Mouse (Mus musculus): ENCODE results near the gene Clec4n.
"Not testable (repeated sequence)": the region's sequence is repeated elsewhere in the genome, so short reads cannot be mapped to it uniquely, and the experiment has no call there.

Gene Clec4n

GRCm38 (mm10) chr6:123229644-123230043 is at the start of gene Clec4n:
Gene Clec4n, plus strand, starts transcription at chr6:123229843.
- no peak for DNase-seq (ENCODE audit: low spot score)

DNA sequence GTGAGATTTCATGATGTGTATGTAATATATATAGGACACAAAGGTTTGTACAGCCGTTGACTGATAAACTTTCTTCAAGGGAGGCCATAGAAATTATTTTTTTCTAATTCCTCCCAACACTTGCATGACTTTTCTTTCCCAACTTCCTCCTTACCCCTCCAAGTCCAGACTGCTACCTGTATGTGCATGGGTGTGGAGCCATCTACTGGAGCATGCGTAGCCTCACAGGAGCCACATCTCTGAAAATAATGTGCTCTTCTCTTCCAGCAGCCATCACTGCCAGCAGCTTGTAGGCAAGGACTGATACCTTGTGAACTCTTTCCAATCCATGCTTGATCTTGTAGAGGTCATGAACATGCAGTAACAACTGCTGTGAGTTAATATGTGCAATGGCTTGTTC is 44.8 kb upstream of the Clec4n start:
- DNase-seq (ENCODE audit: low spot score): not testable (repeated sequence)

DNA sequence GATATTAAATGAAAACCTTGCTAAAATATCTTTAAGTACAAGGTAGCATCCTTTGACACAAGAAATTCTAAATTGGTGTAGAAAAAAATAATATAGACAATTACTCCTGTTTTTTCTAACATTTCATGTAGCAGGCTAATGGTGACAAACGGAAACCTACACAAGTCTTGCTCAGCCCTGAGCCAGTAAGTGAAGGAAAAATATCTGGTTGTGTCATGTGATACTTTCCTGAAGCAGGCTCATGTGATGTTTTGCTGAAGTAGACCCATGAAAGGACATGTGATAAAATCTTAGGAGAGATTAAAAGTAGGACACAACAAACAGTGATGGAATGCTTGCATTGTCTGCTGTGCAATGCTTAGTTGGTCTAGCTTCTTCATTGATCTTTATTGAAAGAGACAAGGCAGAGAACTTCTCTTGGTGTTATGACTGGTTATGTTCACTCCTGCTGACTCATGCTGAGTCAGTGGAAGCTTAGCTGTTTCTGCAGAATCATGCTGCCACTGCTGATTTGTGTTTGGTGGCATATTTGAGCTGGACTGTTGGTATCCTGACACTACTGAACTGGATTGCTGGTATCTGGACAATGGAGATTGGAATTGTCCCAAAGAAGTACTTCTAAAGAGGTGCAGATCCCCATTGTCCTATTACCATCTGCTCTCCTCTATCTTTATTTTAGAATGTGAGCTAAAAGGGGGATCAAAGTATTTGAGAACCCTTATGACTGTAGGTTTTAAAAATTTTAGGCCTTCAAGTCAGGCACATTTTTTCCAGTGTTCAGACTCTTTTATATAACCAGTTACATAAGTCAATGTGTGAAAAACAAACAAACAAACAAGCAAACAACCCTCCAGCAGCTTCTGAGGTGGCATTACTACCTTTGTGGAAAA is 22.2 kb upstream of the Clec4n start:
- DNase-seq (ENCODE audit: low spot score): no peak

DNA sequence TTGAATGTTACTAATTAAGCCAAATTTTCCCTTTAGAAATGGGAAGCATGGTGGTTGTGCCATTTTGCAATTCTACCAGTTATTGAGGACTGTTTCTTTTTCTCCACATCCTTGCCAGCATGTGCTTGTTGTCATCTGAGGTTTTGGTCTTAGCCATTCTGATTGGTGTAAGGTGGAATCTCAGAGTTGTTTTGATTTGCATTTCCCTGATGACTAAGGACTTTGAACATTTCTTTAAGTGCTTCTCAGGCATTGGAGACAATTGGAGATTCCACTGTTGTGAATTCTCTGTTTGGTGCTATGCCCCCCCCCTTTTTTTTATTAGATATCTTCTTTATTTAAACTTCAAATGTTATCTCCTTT is 21.6 kb upstream of the Clec4n start:
- DNase-seq (ENCODE audit: low spot score): not testable (repeated sequence)

- no peak for DNase-seq (ENCODE audit: low spot score)
Measured at GRCm38 (mm10) chr6:123211726-123212125, 17.9 kb upstream of the Clec4n start.

DNA sequence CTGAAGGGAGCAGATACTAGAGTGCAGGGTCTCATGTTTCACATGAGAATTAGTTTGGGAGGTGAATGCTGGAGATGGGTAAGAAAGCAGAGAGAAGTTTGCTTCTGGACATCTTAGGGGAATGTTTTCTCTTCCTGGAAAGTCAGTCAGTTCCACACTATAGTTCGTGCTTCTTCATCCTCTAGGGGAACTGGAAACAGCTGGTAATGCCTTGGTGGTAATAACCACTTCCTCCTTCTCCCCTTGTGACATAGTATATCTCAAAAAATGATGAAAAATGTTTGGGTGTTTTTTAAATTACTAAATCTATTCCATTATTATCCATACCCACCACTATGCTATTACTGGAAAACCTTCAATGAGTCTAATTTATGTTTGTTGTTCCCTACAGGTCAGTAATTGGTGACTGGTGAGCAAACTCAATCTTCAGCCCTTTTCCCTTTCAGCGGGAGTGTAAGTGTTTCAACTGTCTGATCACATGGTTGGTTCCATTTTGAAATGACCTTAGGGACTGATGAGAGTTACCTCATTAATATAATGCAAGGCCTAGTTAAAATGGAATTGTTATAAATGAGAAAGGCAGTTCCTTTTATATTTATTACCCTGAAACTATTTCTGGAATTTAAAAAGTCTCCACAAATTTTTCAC is 2.0 kb upstream of the Clec4n start:
- no peak for DNase-seq (ENCODE audit: low spot score)

GRCm38 (mm10) chr6:123231149-123231548 is 1.5 kb downstream of the Clec4n start:
- DNase-seq (ENCODE audit: low spot score): no peak

DNA sequence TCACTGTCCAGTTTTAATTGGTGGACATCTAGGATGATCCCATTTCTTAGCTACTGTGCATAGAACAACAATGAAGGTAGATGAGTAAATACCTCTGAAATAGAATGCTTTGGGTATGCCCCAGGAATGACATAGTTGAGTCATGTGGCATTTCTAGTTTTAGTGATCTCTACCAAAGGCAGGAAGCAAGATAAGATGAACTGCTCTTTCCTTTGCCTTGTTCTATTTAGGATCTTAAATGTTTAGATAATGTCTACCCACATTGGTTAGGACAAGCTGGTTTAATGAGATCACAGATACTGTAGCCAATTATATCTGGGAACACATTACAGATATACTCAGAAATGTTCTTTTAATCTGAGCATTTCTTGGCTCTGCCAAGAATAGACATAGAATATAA is 7.9 kb downstream of the Clec4n start:
- DNase-seq (ENCODE audit: low spot score): no peak

GRCm38 (mm10) chr6:123244201-123244600 is 14.6 kb downstream of the Clec4n start:
- no peak for DNase-seq (ENCODE audit: low spot score)

DNA sequence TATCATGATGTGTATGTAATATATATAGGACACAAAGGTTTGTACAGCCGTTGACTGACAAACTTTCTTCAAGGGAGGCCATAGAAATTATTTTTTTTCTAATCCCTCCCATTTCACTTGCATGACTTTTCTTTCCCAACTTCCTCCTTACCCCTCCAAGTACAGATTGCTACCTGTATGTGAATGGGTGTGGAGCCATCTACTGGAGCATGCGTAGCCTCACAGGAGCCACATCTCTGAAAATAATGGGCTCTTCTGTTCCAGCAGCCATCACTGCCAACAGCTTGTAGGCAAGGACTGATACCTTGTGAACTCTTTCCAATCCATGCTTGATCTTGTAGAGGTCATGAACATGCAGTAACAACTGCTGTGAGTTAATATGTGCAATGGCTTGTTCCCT is 19.2 kb downstream of the Clec4n start:
- not testable (repeated sequence) for DNase-seq (ENCODE audit: low spot score)

DNA sequence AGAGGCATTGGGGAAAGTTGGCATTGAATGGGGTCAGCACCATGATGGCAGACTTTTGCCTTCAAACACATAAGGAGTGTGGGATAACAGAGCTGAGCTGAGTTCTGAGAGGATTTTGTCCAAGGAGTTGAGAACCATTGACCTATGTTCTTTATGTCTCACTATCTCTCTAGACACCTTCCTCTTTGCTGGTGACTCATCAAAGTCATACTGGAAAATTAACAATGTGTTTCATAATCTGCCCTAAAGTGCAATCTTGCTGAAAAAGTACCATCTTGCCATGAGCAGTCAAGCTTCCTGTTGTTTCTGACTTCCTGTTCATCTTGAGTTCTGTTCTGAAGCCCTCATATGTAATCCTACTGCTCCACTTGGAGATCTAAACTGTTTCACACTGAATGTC is 23.1 kb downstream of the Clec4n start:
- DNase-seq (ENCODE audit: low spot score): no peak

DNA sequence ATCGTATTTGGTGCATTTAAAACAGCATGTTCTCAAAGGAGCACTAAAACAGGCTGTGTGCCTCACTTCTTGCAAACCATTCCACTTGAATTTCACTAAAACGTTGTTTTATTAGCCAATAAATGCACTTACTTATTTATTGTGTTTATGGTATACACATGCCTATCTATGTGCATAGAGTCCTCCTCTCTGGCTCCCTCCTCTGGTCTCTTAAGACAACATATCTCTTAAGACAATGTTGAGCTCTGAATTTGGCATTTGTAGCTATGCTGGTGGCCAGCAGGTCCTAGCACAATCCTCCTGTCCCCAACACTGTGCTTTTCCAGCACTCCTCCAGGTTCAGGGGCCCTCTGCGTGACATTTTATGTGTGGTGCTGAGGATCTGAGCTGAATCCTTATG is 29.3 kb downstream of the Clec4n start:
- DNase-seq (ENCODE audit: low spot score): no peak

GRCm38 (mm10) chr6:123259889-123260603 is 30.4 kb downstream of the Clec4n start:
- no peak for DNase-seq (ENCODE audit: low spot score)

GRCm38 (mm10) chr6:123260868-123261267 is 31.2 kb downstream of the Clec4n start:
- DNase-seq (ENCODE audit: low spot score): no peak

- no peak for DNase-seq (ENCODE audit: low spot score)
Measured at GRCm38 (mm10) chr6:123261555-123262161, 32.0 kb downstream of the Clec4n start, which contains the start of gene Clec4d. Gene Clec4d, plus strand, starts transcription at chr6:123262111.

- no peak for DNase-seq (ENCODE audit: low spot score)
Measured at GRCm38 (mm10) chr6:123264194-123264593, 34.6 kb downstream of the Clec4n start.

DNA sequence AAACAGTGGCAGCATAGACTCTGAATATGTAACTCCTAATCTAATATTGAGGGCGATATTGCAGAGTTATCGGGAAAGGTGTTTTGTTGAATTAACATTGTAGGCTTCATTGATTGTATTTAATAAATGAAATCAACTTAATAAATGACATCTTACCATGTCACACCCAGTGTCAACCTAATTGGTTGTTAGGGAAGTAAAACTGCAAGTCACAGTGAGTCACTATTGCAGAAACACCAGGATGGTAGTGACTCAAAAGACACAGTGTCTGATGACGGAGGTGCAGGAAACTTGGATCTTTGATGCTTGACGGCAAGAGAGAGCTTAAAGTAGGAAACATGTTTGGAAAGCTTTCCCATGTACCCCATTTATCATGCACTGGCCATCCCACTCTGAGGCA is 36.2 kb downstream of the Clec4n start:
- DNase-seq (ENCODE audit: low spot score): no peak

GRCm38 (mm10) chr6:123266945-123267344 is 37.3 kb downstream of the Clec4n start:
- no peak for DNase-seq (ENCODE audit: low spot score)

DNA sequence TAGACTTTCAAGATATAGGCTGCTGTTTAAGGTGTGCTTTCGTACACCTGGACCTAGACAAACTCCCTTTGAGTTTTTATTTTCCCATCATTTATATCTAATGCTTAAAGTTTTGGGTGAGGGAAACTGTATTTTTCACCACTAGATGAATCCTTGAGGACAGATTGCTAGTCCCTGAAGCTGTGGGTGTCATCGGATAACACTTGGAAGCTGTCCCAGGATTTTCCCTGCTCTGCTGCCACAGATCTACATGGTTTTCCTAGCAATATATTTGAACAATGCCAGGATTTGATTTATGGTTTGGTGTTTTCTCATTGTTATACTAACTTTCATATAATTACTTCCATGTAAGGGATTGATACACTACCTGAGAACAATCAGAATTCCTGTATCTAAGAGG is 49.8 kb downstream of the Clec4n start:
- no peak for DNase-seq (ENCODE audit: low spot score)

GRCm38 (mm10) chr6:123286311-123286710 is 56.7 kb downstream of the Clec4n start:
- DNase-seq (ENCODE audit: low spot score): no peak

DNA sequence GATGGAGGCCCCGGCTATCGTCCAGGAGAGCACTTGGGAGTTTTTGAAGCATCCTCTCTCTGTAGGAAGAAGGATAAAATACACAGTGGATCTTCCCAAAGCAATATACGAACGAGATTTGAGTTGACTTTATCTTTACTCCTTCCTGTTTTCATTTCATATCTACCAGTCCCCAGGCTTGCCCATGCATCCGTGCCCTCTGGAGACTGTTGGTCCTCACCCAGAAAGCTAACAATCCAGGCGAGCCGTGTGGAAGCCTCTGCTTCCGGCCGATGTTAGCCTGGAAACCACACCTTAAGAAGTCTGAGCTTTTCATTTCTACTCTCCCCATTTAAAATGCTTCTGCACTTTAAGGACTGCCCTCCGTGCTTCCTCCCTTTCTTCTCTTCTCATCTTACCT is 59.3 kb downstream of the Clec4n start:
- DNase-seq (ENCODE audit: low spot score): no peak

GRCm38 (mm10) chr6:123289753-123290152 is 60.1 kb downstream of the Clec4n start, which contains the start of gene Clec4e:
Gene Clec4e, minus strand, starts transcription at chr6:123289870.
- no peak for DNase-seq (ENCODE audit: low spot score)
